Mouse (Mus musculus) spleen, embryonic (tissue): ENCODE data around the gene Rbfox3.

Experiments
- CTCF ChIA-PET: fragments of 350-600 bp; sonication (Branson Sonifier 250); formaldehyde crosslinking; loops from one replicate; lab custom pipeline; 2022; lab: Charles Lee

The Rbfox3 gene

GRCm38 (mm10) chr11:118729373-118729772 is 182.0 kb downstream of the Rbfox3 start:
- CTCF ChIA-PET, result no interaction called here

GRCm38 (mm10) chr11:118728797-118729196 is 182.6 kb downstream of the Rbfox3 start:
- CTCF ChIA-PET, result no interaction called here

GRCm38 (mm10) chr11:118728083-118728551 is 183.3 kb downstream of the Rbfox3 start:
- CTCF ChIA-PET, result no interaction called here

- CTCF ChIA-PET, result no interaction called here
Observed at GRCm38 (mm10) chr11:118726430-118726829, 185.0 kb downstream of the Rbfox3 start.

GRCm38 (mm10) chr11:118724423-118724822 is 187.0 kb downstream of the Rbfox3 start:
- CTCF ChIA-PET, result no interaction called here

- CTCF ChIA-PET, result no interaction called here
Observed at GRCm38 (mm10) chr11:118723166-118723565, 188.2 kb downstream of the Rbfox3 start.

GRCm38 (mm10) chr11:118721898-118722297 is 189.5 kb downstream of the Rbfox3 start:
- CTCF ChIA-PET, result no interaction called here

- CTCF ChIA-PET, result no interaction called here
Observed at GRCm38 (mm10) chr11:118714601-118715524, 196.5 kb downstream of the Rbfox3 start.

- CTCF ChIA-PET, result no interaction called here
Observed at GRCm38 (mm10) chr11:118712761-118713160, 198.6 kb downstream of the Rbfox3 start.

GRCm38 (mm10) chr11:118712058-118712457 is 199.3 kb downstream of the Rbfox3 start:
- CTCF ChIA-PET, result no interaction called here

- CTCF ChIA-PET, result no interaction called here
Observed at GRCm38 (mm10) chr11:118710035-118710434, 201.4 kb downstream of the Rbfox3 start.

GRCm38 (mm10) chr11:118696226-118696930 is 215.0 kb downstream of the Rbfox3 start:
- CTCF ChIA-PET, result no interaction called here

- CTCF ChIA-PET, result no interaction called here
Observed at GRCm38 (mm10) chr11:118693276-118693675, 218.1 kb downstream of the Rbfox3 start.

- CTCF ChIA-PET, result no interaction called here
Observed at GRCm38 (mm10) chr11:118690262-118690661, 221.1 kb downstream of the Rbfox3 start.

GRCm38 (mm10) chr11:118685397-118685796 is 226.0 kb downstream of the Rbfox3 start:
- CTCF ChIA-PET, result no interaction called here

GRCm38 (mm10) chr11:118684665-118685064 is 226.7 kb downstream of the Rbfox3 start:
- CTCF ChIA-PET, result no interaction called here

GRCm38 (mm10) chr11:118680699-118681098 is 230.7 kb downstream of the Rbfox3 start:
- CTCF ChIA-PET, result no interaction called here

- CTCF ChIA-PET, result no interaction called here
Observed at GRCm38 (mm10) chr11:118679736-118680410, 231.5 kb downstream of the Rbfox3 start.

GRCm38 (mm10) chr11:118678515-118679104 is 232.8 kb downstream of the Rbfox3 start:
- CTCF ChIA-PET, result no interaction called here

- CTCF ChIA-PET, result no interaction called here
Observed at GRCm38 (mm10) chr11:118677277-118677676, 234.1 kb downstream of the Rbfox3 start.

GRCm38 (mm10) chr11:118676364-118676763 is 235.0 kb downstream of the Rbfox3 start:
- CTCF ChIA-PET, result no interaction called here

GRCm38 (mm10) chr11:118671958-118672357 is 239.4 kb downstream of the Rbfox3 start:
- CTCF ChIA-PET, result no interaction called here
